ENCODE assay signal across 15 mouse cellular contexts in genomic region chr9:61199077-61199753, GRCm38 (mm10).
DNase-seq lines count a peak whose midpoint lies in the region; ATAC-seq and TF ChIP-seq lines count a peak whose summit lies in the region.
"Had no signal": no experiment of that assay in that cellular context is flagged by ENCODE, and none has a peak within 500 bp of the region (broad histone marks: within the 10 kb centered on the region; RNA-seq: fewer than 3 reads in every experiment).

No protein-coding gene starts in this region.

- no peak for ATAC-seq in limb, embryonic 11.5 days (ENCODE audit: insufficient number of reproducible peaks, low FRiP score, low TSS enrichment, low read depth)
- no peak for ATAC-seq in heart, embryonic 12.5 days (ENCODE audit: insufficient number of reproducible peaks, low FRiP score)

- H3K27me3 ChIP-seq in limb, embryonic 11.5 days (ENCODE audit: control insufficient read depth, insufficient read depth, low read length), result no peaks in the 10 kb centered on the region
- H3K27me3 ChIP-seq in limb, embryonic 10.5 days (ENCODE audit: low read depth, poor library complexity, severe bottlenecking), result peaks cover 26% of the 10 kb centered on the region
- H3K27me3 ChIP-seq in spleen, adult 2 months (ENCODE audit: control insufficient read depth, insufficient read depth, low read length), result no peaks in the 10 kb centered on the region
- H3K27me3 ChIP-seq in heart, embryonic 12.5 days (replicated peaks), result peaks cover 72% of the 10 kb centered on the region

- WGBS in limb, embryonic 11.5 days, result 26% methylated on average over 4 of the region's 4 CpGs
- WGBS in limb, embryonic 10.5 days, result 33% methylated on average over 4 of the region's 4 CpGs
- WGBS in spleen, adult 2 months, result 68% methylated on average over 4 of the region's 4 CpGs
- 61% methylated on average over 4 of the region's 4 CpGs for WGBS in heart, embryonic 12.5 days

- H3K9me3 ChIP-seq in limb, embryonic 11.5 days (ENCODE audit: control insufficient read depth, low read length), result no peaks in the 10 kb centered on the region
- H3K9me3 ChIP-seq in limb, embryonic 10.5 days (replicated peaks), result no peaks in the 10 kb centered on the region
- H3K9me3 ChIP-seq in heart, embryonic 12.5 days (replicated peaks), result no peaks in the 10 kb centered on the region
- H3K9me3 ChIP-seq: embryonic facial prominence, embryonic 12.5 days; heart, embryonic 13.5 days; lung, embryonic 15.5 days; megakaryocyte, embryonic 14.5 days had no signal

- H3K4me3 ChIP-seq in limb, embryonic 11.5 days (ENCODE audit: low read depth, low read length), result no peak overlapping the region
- no peak overlapping the region for H3K4me3 ChIP-seq in limb, embryonic 10.5 days
- no peak overlapping the region for H3K4me3 ChIP-seq in spleen, adult 2 months (ENCODE audit: extremely low read depth, insufficient read depth, insufficient read length)
- H3K4me3 ChIP-seq in heart, embryonic 12.5 days, result no peak overlapping the region
- H3K4me3 ChIP-seq: embryonic facial prominence, embryonic 12.5 days; gastrocnemius, adult 2 months; heart, embryonic 13.5 days; left cerebral cortex, adult 2 months; lung, embryonic 15.5 days; megakaryocyte, embryonic 14.5 days had no signal

- peak; percentile 45 for DNase-seq in limb, embryonic 11.5 days (ENCODE audit: low spot score)
- no peak for DNase-seq in limb, embryonic 10.5 days (ENCODE audit: low spot score)
- peak; percentile 38 for DNase-seq in MN1 (ENCODE audit: low spot score)
- DNase-seq in adrenal gland, postnatal 14 days, result peak; percentile 55
- DNase-seq in spleen, adult 2 months (ENCODE audit: low read depth in 1 of 2, low spot score in 2 of 2), result peak; percentile 41 to 57
- no peak for DNase-seq in frontal cortex, adult 2 months (ENCODE audit: extremely low spot score in 1 of 2, low spot score in 1 of 2)
- DNase-seq: cerebellum, adult 2 months; gastrocnemius, adult 2 months; liver had no signal

- no peaks in the 10 kb centered on the region for H3K36me3 ChIP-seq in limb, embryonic 11.5 days (ENCODE audit: control insufficient read depth, insufficient read depth, low read length)
- H3K36me3 ChIP-seq in limb, embryonic 10.5 days, result no peaks in the 10 kb centered on the region
- H3K36me3 ChIP-seq in spleen, adult 2 months (ENCODE audit: control insufficient read depth, insufficient read depth, low read length), result no peaks in the 10 kb centered on the region
- no peaks in the 10 kb centered on the region for H3K36me3 ChIP-seq in heart, embryonic 12.5 days
- H3K36me3 ChIP-seq: embryonic facial prominence, embryonic 12.5 days; heart, embryonic 13.5 days; lung, embryonic 15.5 days had no signal

- no peak overlapping the region for H3K27ac ChIP-seq in limb, embryonic 11.5 days (replicated peaks; ENCODE audit: low read depth, low read length)
- H3K27ac ChIP-seq in limb, embryonic 10.5 days, result no peak overlapping the region
- no peak overlapping the region for H3K27ac ChIP-seq in spleen, adult 2 months (ENCODE audit: insufficient read depth, low read length)
- H3K27ac ChIP-seq in heart, embryonic 12.5 days (ENCODE audit: poor library complexity, severe bottlenecking), result no peak overlapping the region
- H3K27ac ChIP-seq: embryonic facial prominence, embryonic 12.5 days; gastrocnemius, adult 2 months; heart, embryonic 13.5 days; left cerebral cortex, adult 2 months; lung, embryonic 15.5 days had no signal

- no peak for TF ChIP-seq CTCF in spleen, adult 2 months (IDR thresholded peaks at IDR 0.05; ENCODE audit: extremely low read depth, insufficient read depth, insufficient read length, insufficient replicate concordance)

- no peak for TF ChIP-seq POLR2A in spleen, adult 2 months (IDR thresholded peaks at IDR 0.05; ENCODE audit: low read depth, low read length)

- H3K4me1 ChIP-seq in limb, embryonic 11.5 days (ENCODE audit: control insufficient read depth, insufficient read depth, low read length), result peaks cover 8% of the 10 kb centered on the region
- H3K4me1 ChIP-seq in limb, embryonic 10.5 days, result peaks cover 46% of the 10 kb centered on the region
- H3K4me1 ChIP-seq in spleen, adult 2 months (ENCODE audit: control insufficient read depth, insufficient read depth, insufficient read length), result peaks cover 14% of the 10 kb centered on the region; the same call in 1 of the 2 replicates
- peaks cover 6% of the 10 kb centered on the region for H3K4me1 ChIP-seq in heart, embryonic 12.5 days (replicated peaks)
- H3K4me1 ChIP-seq: megakaryocyte, embryonic 14.5 days had no signal

- H3K4me2 ChIP-seq in limb, embryonic 11.5 days (ENCODE audit: low read depth, severe bottlenecking), result no peak overlapping the region
- no peak overlapping the region for H3K4me2 ChIP-seq in heart, embryonic 12.5 days
- H3K4me2 ChIP-seq: embryonic facial prominence, embryonic 12.5 days; heart, embryonic 13.5 days; lung, embryonic 15.5 days had no signal

- no peak overlapping the region for H3K9ac ChIP-seq in limb, embryonic 11.5 days (ENCODE audit: low read length)
- no peak overlapping the region for H3K9ac ChIP-seq in heart, embryonic 12.5 days
- H3K9ac ChIP-seq: embryonic facial prominence, embryonic 12.5 days; heart, embryonic 13.5 days; lung, embryonic 15.5 days had no signal

Comparison
In these comparisons a context has a peak if more than half of its experiments do, and no peak if none do; other contexts are left out.
1. DNase-seq: peak in limb, embryonic 11.5 days (single experiment), MN1 (single experiment), adrenal gland, postnatal 14 days (single experiment) and spleen, adult 2 months (2 of 2); none in limb, embryonic 10.5 days (single experiment) and frontal cortex, adult 2 months (0 of 2).